Mouse (Mus musculus): ENCODE measurements around the gene Stox2.

Stox2 gene

GRCm38 (mm10) chr8:47404852-47405251 is 41.3 kb downstream of the Stox2 start:
- no peak for DNase-seq

DNA sequence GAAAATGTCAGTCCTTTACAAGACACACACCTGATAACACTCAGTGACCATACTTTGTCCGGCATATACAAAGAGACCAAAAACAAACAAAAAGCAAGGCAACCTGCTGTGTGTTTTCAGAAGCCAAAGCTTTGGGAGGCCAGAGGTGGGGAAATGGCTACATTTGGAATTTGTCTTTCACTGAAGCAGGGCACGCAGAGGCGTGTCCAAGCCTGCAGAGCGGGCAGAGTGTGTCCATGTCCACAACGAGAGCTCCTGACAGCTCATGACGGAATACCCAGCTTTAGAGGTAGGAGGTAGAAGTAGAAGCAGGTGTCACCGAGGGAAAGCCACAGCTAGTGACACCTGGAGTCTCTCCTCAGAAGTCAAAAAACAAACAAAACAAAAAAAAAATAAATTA is 53.2 kb downstream of the Stox2 start:
- DNase-seq, result no peak

- no peak for DNase-seq
These were observed 53.9 kb downstream of the Stox2 start for GRCm38 (mm10) chr8:47392290-47392689.

DNA sequence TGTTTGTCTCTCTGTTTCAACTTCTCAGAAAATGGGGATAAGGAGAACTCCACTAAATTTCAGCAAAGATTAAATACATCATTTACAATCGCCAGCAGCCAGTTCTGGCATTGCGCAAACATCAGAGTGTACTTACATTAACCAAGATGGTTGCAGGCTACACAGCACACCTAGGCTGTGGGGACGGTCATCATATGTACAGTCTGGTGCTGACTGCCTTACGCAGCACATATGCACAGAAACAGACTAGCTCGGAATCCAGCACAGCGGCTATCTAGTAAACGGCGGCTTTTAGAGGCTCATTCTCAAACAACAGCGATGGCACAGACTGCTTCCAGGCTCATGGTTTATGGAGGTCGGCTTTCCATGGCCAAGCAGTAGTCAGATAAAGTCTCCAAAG is 54.3 kb downstream of the Stox2 start:
- no peak for DNase-seq

DNA sequence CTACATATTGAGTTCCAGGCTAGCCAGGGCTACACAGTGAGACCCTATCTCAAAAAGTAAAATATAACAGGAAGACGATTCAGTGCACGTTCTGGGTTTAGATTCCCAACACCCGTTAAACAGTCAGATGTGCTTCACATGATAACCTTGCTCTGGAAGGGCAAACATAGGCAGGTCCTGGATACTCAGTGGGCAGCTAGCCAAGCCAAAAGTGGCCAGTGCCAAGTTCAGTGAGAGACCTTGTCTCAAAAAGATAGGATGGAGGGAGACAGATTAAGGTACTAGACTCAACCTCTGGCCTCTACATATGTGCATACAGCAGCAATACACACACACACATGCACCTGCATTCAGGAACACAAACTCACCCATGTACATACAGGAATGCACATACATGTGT is 56.7 kb downstream of the Stox2 start:
- DNase-seq, result no peak

- no peak for DNase-seq
These were observed 58.0 kb downstream of the Stox2 start for GRCm38 (mm10) chr8:47388171-47388570.

GRCm38 (mm10) chr8:47385810-47386209 is 60.4 kb downstream of the Stox2 start:
- DNase-seq, result no peak

GRCm38 (mm10) chr8:47384151-47384550 is 62.0 kb downstream of the Stox2 start:
- no peak for DNase-seq

GRCm38 (mm10) chr8:47383632-47384031 is 62.5 kb downstream of the Stox2 start:
- DNase-seq, result no peak

DNA sequence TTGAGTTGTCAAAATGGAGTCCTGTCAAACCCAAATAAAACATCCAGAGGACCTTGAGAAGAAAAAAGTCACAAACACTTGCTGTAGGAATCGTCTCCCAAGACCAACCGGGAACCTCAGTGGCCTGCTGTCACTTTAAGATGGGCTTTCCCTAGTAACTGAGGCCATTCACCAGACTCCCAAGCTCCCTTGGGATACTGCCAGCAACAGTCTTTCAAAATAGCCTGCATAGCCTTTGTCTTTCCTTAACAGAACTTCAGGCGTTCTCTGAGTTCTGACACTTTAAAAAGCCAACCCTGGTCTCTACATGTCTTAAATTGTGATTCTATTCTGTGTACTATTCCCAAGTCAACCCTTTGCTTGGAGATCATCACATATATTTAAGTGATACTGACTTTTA is 64.9 kb downstream of the Stox2 start:
- no peak for DNase-seq

DNA sequence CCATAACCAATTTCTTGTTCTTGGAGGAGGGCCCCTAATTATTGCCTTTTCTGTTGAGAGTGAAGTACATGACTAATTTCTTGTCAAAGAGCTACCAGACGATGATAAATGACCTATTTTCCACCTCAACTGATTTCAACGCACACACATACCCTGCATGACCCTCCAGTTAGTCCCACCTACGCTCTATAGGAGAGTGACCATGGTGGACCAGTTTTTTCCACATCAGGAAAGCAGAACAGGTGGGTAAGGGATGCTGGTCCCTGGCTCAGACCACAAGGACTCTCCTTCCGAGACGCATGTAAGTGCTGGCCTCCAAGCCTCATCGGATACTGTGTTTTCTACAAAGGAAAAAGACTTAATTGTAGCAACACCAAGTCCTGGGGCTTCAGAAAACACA is 65.4 kb downstream of the Stox2 start:
- no peak for DNase-seq

GRCm38 (mm10) chr8:47380075-47380474 is 66.1 kb downstream of the Stox2 start:
- DNase-seq, result no peak

DNA sequence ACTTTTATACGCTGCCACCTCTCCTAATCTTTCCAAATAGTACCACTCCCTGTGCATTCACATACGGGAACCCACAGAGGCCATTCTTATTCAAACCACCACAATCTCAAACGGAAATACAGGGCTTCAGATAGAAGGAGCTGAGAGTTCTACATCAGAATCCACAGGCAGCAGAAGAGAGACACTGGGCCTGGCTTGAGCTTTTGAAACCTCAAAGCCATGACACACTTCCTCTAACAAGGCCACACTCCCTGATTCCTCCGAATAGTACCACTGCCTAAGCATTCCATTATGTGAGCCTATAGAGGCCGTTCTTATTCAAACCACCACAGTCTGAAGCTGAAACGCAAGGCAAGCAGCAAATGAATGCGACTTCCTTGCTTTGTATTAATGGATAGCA is 69.5 kb downstream of the Stox2 start:
- no peak for DNase-seq

- no peak for DNase-seq
These were observed 72.4 kb downstream of the Stox2 start for GRCm38 (mm10) chr8:47373757-47374156.

GRCm38 (mm10) chr8:47371539-47371938 is 74.6 kb downstream of the Stox2 start:
- peak; percentile 66 for DNase-seq

DNA sequence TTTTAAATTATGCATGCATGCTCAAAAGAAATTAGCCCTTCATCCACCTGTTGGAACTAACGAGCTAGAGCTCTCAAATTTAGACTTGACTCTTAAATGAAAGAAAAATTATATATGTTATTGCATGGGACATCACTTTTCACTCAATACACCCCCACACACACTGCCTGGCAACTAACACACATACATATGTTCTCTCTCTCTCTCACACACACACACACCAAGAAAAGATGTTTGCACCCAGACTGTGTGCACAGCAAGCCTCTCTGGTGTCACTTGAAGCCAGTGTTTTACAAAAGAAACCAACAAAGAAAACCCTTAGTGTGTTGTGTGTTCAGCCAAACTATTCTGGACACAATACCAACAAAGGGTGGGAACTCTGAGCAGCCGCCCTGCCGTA is 75.1 kb downstream of the Stox2 start:
- no peak for DNase-seq

GRCm38 (mm10) chr8:47370421-47371080 is 75.6 kb downstream of the Stox2 start:
- DNase-seq, result peak; percentile 91

GRCm38 (mm10) chr8:47369949-47370348 is 76.2 kb downstream of the Stox2 start:
- DNase-seq, result no peak

DNA sequence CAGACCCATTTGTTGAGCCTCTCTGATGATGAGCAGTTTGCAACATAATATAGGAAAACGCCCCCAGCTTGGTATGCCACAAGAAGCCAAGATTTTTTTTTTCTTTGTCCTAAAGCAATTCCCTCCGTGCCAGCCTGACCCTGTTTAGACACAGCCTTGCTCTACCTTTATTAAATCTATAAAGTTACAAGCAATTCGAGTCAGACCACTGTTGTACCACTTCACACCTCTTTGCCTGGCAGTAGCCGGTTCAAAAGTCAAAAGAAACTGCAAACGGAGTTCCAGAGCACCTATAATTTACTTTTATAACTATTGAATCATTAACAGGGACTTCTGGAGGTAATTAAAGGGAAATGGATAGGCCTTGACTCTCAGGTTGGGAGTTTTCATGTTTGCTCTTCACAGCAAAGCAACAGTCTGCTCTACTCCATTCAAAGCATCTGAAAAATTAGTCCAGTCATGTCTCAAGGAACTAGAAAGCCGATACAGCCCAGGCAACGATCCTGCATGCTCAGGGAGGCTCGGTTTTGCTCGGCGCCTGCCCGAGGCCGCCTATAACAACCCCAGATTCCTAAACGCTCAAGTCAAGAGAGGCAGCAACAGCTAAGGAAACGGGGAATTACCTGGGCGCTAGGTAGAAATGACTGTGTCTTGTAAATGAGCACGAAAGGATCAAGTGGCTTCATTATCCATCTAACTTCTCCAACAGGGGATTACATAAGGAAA is 77.0 kb downstream of the Stox2 start:
- DNase-seq, result no peak

- no peak for DNase-seq
These were observed 79.1 kb downstream of the Stox2 start for GRCm38 (mm10) chr8:47367029-47367428.

- no peak for DNase-seq
These were observed 82.9 kb downstream of the Stox2 start for GRCm38 (mm10) chr8:47363271-47363670.

- no peak for DNase-seq
These were observed 90.7 kb downstream of the Stox2 start for GRCm38 (mm10) chr8:47355340-47355906.

DNA sequence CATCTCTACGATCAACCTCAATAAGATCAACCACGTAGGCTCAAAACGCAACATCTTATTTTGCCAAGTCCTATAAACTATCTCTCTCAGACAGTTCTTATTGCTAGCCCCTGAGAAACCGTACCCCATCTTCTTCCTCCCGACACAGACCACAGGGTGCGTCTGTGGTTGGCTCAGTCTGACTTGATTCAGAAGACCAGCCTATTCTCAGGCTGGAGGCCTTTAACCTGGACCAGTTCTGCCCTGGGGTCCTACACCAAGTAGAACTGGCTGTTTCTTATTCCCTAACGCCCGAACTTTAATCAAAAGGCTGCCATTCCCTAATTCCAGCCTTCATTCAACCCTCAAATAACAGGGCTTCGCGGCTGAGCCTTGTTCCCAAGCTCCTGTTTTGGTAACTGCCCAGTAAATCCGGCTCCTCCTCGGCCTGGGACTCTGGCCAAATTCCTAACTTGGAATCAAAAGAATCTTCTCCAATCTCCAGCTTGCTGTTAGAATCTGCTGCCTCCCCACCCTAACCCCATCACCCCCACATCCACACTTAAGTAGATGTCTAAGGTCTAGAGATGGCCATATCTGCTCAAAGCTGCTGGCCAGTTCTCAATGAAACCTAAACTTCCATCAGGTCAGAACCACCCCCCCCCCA is 91.5 kb downstream of the Stox2 start:
- no peak for DNase-seq
